22 mouse cellular contexts compared by ENCODE assay signal in the genomic region with DNA sequence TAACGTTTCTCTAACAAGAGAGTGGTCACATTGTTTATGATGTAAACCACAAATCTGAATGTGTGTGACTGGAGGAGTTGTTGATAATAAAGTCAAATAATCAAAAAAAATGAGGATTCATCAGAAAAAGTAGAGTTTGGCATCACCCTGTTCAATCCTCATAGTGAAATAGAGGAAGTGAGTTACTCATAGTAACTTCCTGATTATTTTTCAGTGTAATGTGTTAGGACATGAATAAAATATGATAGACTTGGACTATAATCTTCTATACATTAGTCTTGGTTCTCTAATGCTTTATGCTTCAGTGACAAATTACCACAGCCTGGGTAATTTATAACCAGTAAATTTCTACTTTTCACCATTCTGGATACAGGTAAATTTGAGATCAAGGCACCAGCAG.
"Had no signal": no experiment of that assay in that cellular context is flagged by ENCODE, and none has a peak within 500 bp of the region (broad histone marks: within the 10 kb centered on the region; RNA-seq: fewer than 3 reads in every experiment).

No protein-coding gene starts in this region.

- H3K27me3 ChIP-seq: intestine, embryonic 15.5 days; kidney, embryonic 15.5 days; limb, embryonic 13.5 days; liver, embryonic 12.5 days; liver, embryonic 15.5 days; midbrain, embryonic 12.5 days; midbrain, embryonic 15.5 days; neural tube, embryonic 12.5 days; neural tube, embryonic 15.5 days; stomach, embryonic 15.5 days had no signal

- H3K9me3 ChIP-seq: intestine, embryonic 15.5 days; kidney, embryonic 15.5 days; limb, embryonic 10.5 days; limb, embryonic 13.5 days; liver, embryonic 12.5 days; liver, embryonic 15.5 days; midbrain, embryonic 12.5 days; midbrain, embryonic 15.5 days; neural tube, embryonic 12.5 days; neural tube, embryonic 15.5 days; stomach, embryonic 15.5 days had no signal

- H3K4me1 ChIP-seq: intestine, embryonic 15.5 days; kidney, embryonic 15.5 days; limb, embryonic 10.5 days; limb, embryonic 13.5 days; liver, embryonic 12.5 days; liver, embryonic 15.5 days; midbrain, embryonic 12.5 days; midbrain, embryonic 15.5 days; neural tube, embryonic 12.5 days; neural tube, embryonic 15.5 days; stomach, embryonic 15.5 days had no signal

- H3K9ac ChIP-seq: intestine, embryonic 15.5 days; kidney, embryonic 15.5 days; limb, embryonic 13.5 days; liver, embryonic 12.5 days; liver, embryonic 15.5 days; lung, embryonic 14.5 days; midbrain, embryonic 12.5 days; midbrain, embryonic 15.5 days; neural tube, embryonic 12.5 days; neural tube, embryonic 15.5 days; stomach, embryonic 15.5 days had no signal

- H3K27ac ChIP-seq: intestine, embryonic 15.5 days; kidney, embryonic 15.5 days; limb, embryonic 10.5 days; limb, embryonic 13.5 days; liver, embryonic 12.5 days; liver, embryonic 15.5 days; midbrain, embryonic 12.5 days; midbrain, embryonic 15.5 days; neural tube, embryonic 12.5 days; neural tube, embryonic 15.5 days; stomach, embryonic 15.5 days had no signal

- H3K4me2 ChIP-seq: intestine, embryonic 15.5 days; kidney, embryonic 15.5 days; limb, embryonic 13.5 days; liver, embryonic 12.5 days; liver, embryonic 15.5 days; lung, embryonic 14.5 days; midbrain, embryonic 12.5 days; midbrain, embryonic 15.5 days; neural tube, embryonic 12.5 days; neural tube, embryonic 15.5 days; stomach, embryonic 15.5 days had no signal

- ATAC-seq: intestine, embryonic 15.5 days; liver, embryonic 12.5 days; lung, postnatal 0 days; midbrain, embryonic 15.5 days had no signal

- DNase-seq: kidney, adult 11 months; kidney, adult 8-10 months; kidney, postnatal 10 days; kidney, postnatal 36 days; layer of hippocampus, postnatal 36 days; liver; lung, embryonic 14.5 days; retina, postnatal 1 day; thymus, postnatal 25 days had no signal

- H3K36me3 ChIP-seq: intestine, embryonic 15.5 days; kidney, embryonic 15.5 days; limb, embryonic 10.5 days; limb, embryonic 13.5 days; liver, embryonic 12.5 days; liver, embryonic 15.5 days; midbrain, embryonic 12.5 days; midbrain, embryonic 15.5 days; neural tube, embryonic 12.5 days; neural tube, embryonic 15.5 days; stomach, embryonic 15.5 days had no signal

- H3K4me3 ChIP-seq: intestine, embryonic 15.5 days; kidney, embryonic 15.5 days; left cerebral cortex, adult 2 months; limb, embryonic 10.5 days; limb, embryonic 13.5 days; liver, embryonic 12.5 days; liver, embryonic 15.5 days; midbrain, embryonic 12.5 days; midbrain, embryonic 15.5 days; neural tube, embryonic 12.5 days; neural tube, embryonic 15.5 days; stomach, embryonic 15.5 days had no signal
